Mouse (Mus musculus) C2C12 (cell line): Measurements from ENCODE around the gene Vmn1r158. TPM values are rescaled to one million over a fixed set of nuclear protein-coding genes. Genes with fewer than 3 reads are reported as not detected.
"Not testable (repeated sequence)": the region's sequence is repeated elsewhere in the genome, so short reads cannot be mapped to it uniquely, and the experiment has no call there.

ENCODE experiments used
- H3K27me3 ChIP-seq: one replicate; pipeline ENCODE4 v1.6.1; 2011; ENCODE audit not compliant: control insufficient read depth, insufficient read depth, insufficient read length
- H3K36me3 ChIP-seq: one replicate; pipeline ENCODE4 v1.6.1; 2011; ENCODE audit not compliant: control insufficient read depth, insufficient read depth
- H3K4me3 ChIP-seq: one replicate; pipeline ENCODE4 v1.5.1; 2011; ENCODE audit warnings: mild to moderate bottlenecking, control low read depth; ENCODE audit not compliant: poor library complexity, insufficient read depth, severe bottlenecking
- H3K79me2 ChIP-seq: one replicate; pipeline ENCODE4 v1.6.1; 2011; ENCODE audit not compliant: control insufficient read depth, insufficient read depth
- H3K79me3 ChIP-seq: one replicate; pipeline ENCODE4 v1.6.1; 2011; ENCODE audit warnings: low read depth, control low read depth
- H3ac ChIP-seq: one replicate; pipeline ENCODE3; 2011; ENCODE audit warnings: low read depth; ENCODE audit not compliant: control insufficient read depth, insufficient read length
- long read RNA-seq, 2 experiments: library from polyadenylated mRNA; unstranded; transcript quantifications; one replicate each; pipeline ENCODE4 v2.0.0; 2019 to 2020
- polyA plus RNA-seq: library from polyadenylated mRNA; unstranded; fragments of >200 nt; fragmentation: generic; extraction: Trizol; gene quantifications from one replicate; pipeline ENCODE4 v1.2.1, GENCODE M21; 2012; ENCODE audit warnings: missing spikeins

The Vmn1r158 gene
- not detected for polyA plus RNA-seq
- long read RNA-seq, experiment 1: 0 reads
- long read RNA-seq, experiment 2: 0 reads

DNA sequence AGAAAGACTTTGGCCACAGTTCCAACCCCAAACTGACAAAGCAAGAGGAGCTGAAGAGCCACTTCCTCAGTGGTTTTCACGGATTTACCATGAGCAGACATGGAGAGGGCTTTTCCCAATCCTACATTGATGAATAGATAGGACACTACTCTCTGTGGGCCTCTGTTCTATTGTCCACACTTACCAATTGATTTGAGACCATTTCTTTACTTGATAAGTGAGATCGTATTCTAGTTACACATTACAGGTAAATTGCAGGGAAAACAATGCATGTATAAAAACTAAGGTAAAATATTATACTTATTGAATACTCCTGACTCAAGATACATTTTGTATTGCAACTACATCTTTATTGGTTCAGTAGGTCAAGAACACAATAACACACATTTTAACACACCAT is at the start of gene Vmn1r158:
TSS of gene Vmn1r158 (minus strand) at position 101 of the 400 bp plus-strand sequence.
- not testable (repeated sequence) for H3K79me3 ChIP-seq, H3K4me3 ChIP-seq, H3ac ChIP-seq, H3K36me3 ChIP-seq, H3K79me2 ChIP-seq, H3K27me3 ChIP-seq

DNA sequence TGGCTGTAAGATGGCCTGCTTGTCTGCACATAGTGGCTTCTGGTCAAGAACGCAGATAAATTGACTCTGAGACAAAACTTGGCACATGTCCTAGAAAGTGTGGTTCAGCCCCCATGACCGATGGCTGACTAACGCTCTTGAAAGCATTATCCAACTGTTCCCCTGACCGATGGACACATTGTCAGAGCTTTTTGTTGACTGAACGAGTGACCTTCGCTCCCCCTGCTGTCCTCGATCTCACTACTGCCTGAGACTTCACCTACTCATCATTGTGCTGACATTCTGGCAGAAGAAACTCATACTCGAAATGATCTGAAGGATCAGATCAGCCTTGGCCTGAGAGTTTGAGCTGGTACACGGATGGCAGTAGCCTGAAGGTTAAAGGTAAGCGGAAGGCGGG is 14.6 kb downstream of the Vmn1r158 start:
- not testable (repeated sequence) for H3ac ChIP-seq, H3K27me3 ChIP-seq, H3K79me3 ChIP-seq, H3K4me3 ChIP-seq, H3K79me2 ChIP-seq, H3K36me3 ChIP-seq

DNA sequence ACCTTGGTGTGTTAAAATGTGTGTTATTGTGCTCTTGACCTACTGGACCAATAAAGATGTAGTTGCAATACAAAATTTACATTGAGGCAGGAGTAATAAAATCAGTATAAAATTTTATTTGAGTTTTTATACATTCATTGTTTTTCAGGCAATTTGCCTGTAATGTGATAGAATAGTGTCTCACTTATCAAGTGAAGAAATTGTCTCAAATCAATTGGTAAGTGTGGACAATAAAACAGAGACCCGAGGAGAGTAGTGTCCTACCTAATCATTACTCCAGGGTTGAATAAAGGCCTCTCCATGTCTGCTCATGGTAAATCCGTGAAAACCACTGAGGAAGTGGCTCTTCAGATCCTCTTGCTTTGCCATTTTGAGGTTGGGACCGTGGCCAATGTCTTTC is 29.2 kb downstream of the Vmn1r158 start, which contains the start of gene Vmn1r157:
TSS of gene Vmn1r157 (plus strand) at position 301 of the 400 bp plus-strand sequence.
- H3K4me3 ChIP-seq, H3K27me3 ChIP-seq, H3K79me2 ChIP-seq, H3K36me3 ChIP-seq, H3ac ChIP-seq, H3K79me3 ChIP-seq: not testable (repeated sequence)

Other genes with a start within 250 kb of the Vmn1r158 start
- gene Gm4201, start 225.4 kb downstream of the Vmn1r158 start, polyA plus RNA-seq: not detected
- not detected for gene Gm4565, start 202.7 kb downstream of the Vmn1r158 start, polyA plus RNA-seq
- gene Vmn1r155, start 132.8 kb downstream of the Vmn1r158 start, polyA plus RNA-seq: not detected
- gene Gm8693, start 98.5 kb downstream of the Vmn1r158 start, polyA plus RNA-seq: not detected
- not detected for gene Gm4567, start 71.1 kb downstream of the Vmn1r158 start, polyA plus RNA-seq
- not detected for gene Vmn1r157, start 29.1 kb downstream of the Vmn1r158 start, polyA plus RNA-seq
- gene Vmn1r159, start 52.8 kb upstream of the Vmn1r158 start, polyA plus RNA-seq: not detected
- not detected for gene Vmn1r160, start 80.4 kb upstream of the Vmn1r158 start, polyA plus RNA-seq
- gene Gm4214, start 193.9 kb upstream of the Vmn1r158 start, polyA plus RNA-seq: not detected
- gene Gm4216, start 229.1 kb upstream of the Vmn1r158 start, polyA plus RNA-seq: not detected